Mouse (Mus musculus) CH12.LX (cell line): Measurements from ENCODE around the gene Mpp5. TPM values are rescaled to one million over a fixed set of nuclear protein-coding genes. Genes with fewer than 3 reads are reported as not detected.
A peak's percentile ranks its signal among the peaks of the same experiment; 100 is the strongest.

Experiments used
- DNase-seq: peaks from one replicate; pipeline ENCODE4 v3.0.0-alpha.2; 2013; ENCODE audit errors: extremely low read depth
- H3K27ac ChIP-seq: 2 replicates; pipeline ENCODE4 v1.5.1; 2012; ENCODE audit warnings: low read depth, mild to moderate bottlenecking, control low read depth, moderate library complexity; ENCODE audit not compliant: insufficient read depth
- H3K27me3 ChIP-seq: replicated peaks from 2 replicates; pipeline ENCODE3; 2012; ENCODE audit warnings: inconsistent platforms
- H3K36me3 ChIP-seq, 2 experiments: replicated peaks in 1 of 2; 2 replicates each; pipeline versions ENCODE3 to v1.6.1; 2012; ENCODE audit warnings: inconsistent platforms in 1 of 2, low read length in 1 of 2, mild to moderate bottlenecking in 1 of 2, mixed read lengths in 1 of 2, moderate library complexity in 1 of 2; ENCODE audit not compliant: control insufficient read depth in 1 of 2, insufficient read depth in 1 of 2
- H3K4me1 ChIP-seq, 2 experiments: 2 replicates each; pipeline ENCODE4 v1.6.1; 2012; ENCODE audit warnings: inconsistent platforms in 1 of 2, moderate library complexity in 1 of 2; ENCODE audit not compliant: insufficient read depth in 2 of 2, control insufficient read depth in 1 of 2
- H3K4me2 ChIP-seq: 2 replicates; pipeline ENCODE4 v1.6.1; 2012; ENCODE audit warnings: low read depth, mild to moderate bottlenecking, control low read depth; ENCODE audit not compliant: poor library complexity, insufficient read depth, severe bottlenecking
- H3K4me3 ChIP-seq, 3 experiments: fragments of 150-350 bp in 1 of 3; sonication (generic) in 1 of 3; replicated peaks in 1 of 3; 2 replicates each; pipeline versions ENCODE3 to v1.5.1; 2011 to 2012; ENCODE audit warnings: low read depth in 2 of 3, low read length in 2 of 3, mild to moderate bottlenecking in 2 of 3, moderate library complexity in 2 of 3, control low read depth in 1 of 3, improper control_type of control experiment in 1 of 3, inconsistent platforms in 1 of 3, mixed read lengths in 1 of 3; ENCODE audit not compliant: poor library complexity in 1 of 3
- H3K79me2 ChIP-seq: replicated peaks from 2 replicates; pipeline ENCODE4 v1.6.1; 2012; ENCODE audit warnings: mild to moderate bottlenecking, moderate library complexity; ENCODE audit not compliant: control insufficient read depth, poor library complexity, insufficient read depth, severe bottlenecking; ENCODE audit errors: extremely low read depth
- H3K9ac ChIP-seq: 2 replicates; pipeline ENCODE4 v1.6.1; 2012; ENCODE audit warnings: low read depth, mild to moderate bottlenecking, control low read depth, moderate library complexity; ENCODE audit not compliant: insufficient read depth
- H3K9me3 ChIP-seq: replicated peaks from 2 replicates; pipeline ENCODE3; 2012; ENCODE audit warnings: low read length, inconsistent platforms, mixed read lengths
- BHLHE40 ChIP-seq: IDR thresholded peaks from 2 replicates; pipeline ENCODE4 v1.6.1; 2011; ENCODE audit warnings: mild to moderate bottlenecking, low read depth, low read length, improper control_type of control experiment
- CHD1 ChIP-seq: IDR thresholded peaks from 2 replicates; pipeline ENCODE4 v1.6.1; 2012; ENCODE audit warnings: low read depth, low read length, improper control_type of control experiment, inconsistent platforms
- CHD2 ChIP-seq: IDR thresholded peaks from 2 replicates; pipeline ENCODE4 v1.6.1; 2011; ENCODE audit warnings: low read length, improper control_type of control experiment
- CTCF ChIP-seq, 2 experiments: IDR thresholded peaks in 1 of 2; conservative IDR thresholded peaks in 1 of 2; 2 replicates each; pipeline ENCODE4 v1.5.1; 2011 to 2012; ENCODE audit warnings: low read depth in 2 of 2, low read length in 2 of 2, improper control_type of control experiment in 1 of 2, inconsistent platforms in 1 of 2, mild to moderate bottlenecking in 1 of 2, moderate library complexity in 1 of 2
- ELF1 ChIP-seq: IDR thresholded peaks from 2 replicates; pipeline ENCODE4 v1.6.1; 2014; ENCODE audit warnings: low read depth, mild to moderate bottlenecking, inconsistent platforms, low read length, improper control_type of control experiment
- EP300 ChIP-seq: IDR thresholded peaks from 2 replicates; pipeline ENCODE4 v1.6.1; 2011; ENCODE audit warnings: low read length, improper control_type of control experiment
- ETS1 ChIP-seq: conservative IDR thresholded peaks from 2 replicates; pipeline ENCODE4 v1.6.1; 2012; ENCODE audit warnings: low read depth, mild to moderate bottlenecking, inconsistent platforms, low read length, improper control_type of control experiment, moderate library complexity
- IRF4 ChIP-seq: IDR thresholded peaks from 2 replicates; pipeline ENCODE4 v1.6.1; 2014; ENCODE audit warnings: low read depth, mild to moderate bottlenecking, inconsistent platforms, low read length, improper control_type of control experiment
- JUND ChIP-seq: conservative IDR thresholded peaks from 2 replicates; pipeline ENCODE4 v1.6.1; 2011; ENCODE audit warnings: low read depth, low read length, improper control_type of control experiment
- MAFK ChIP-seq: IDR thresholded peaks from 2 replicates; pipeline ENCODE4 v1.6.1; 2011; ENCODE audit warnings: low read length, improper control_type of control experiment; ENCODE audit not compliant: insufficient replicate concordance
- MAX ChIP-seq: IDR thresholded peaks from 2 replicates; pipeline ENCODE4 v1.6.1; 2011; ENCODE audit warnings: low read length, improper control_type of control experiment
- MAZ ChIP-seq: IDR thresholded peaks from 2 replicates; pipeline ENCODE4 v1.6.1; 2012; ENCODE audit warnings: low read depth, mild to moderate bottlenecking, inconsistent platforms, low read length, improper control_type of control experiment, moderate library complexity
- MYC ChIP-seq: IDR thresholded peaks from 2 replicates; pipeline ENCODE4 v1.6.1; 2011; ENCODE audit warnings: low read depth, mild to moderate bottlenecking, improper control_type of control experiment, low read length
- PAX5 ChIP-seq: IDR thresholded peaks from 2 replicates; pipeline ENCODE4 v1.6.1; 2012; ENCODE audit warnings: low read length, inconsistent platforms, mixed read lengths
- SMC3 ChIP-seq: IDR thresholded peaks from 2 replicates; pipeline ENCODE4 v1.6.1; 2011; ENCODE audit warnings: low read depth, low read length, improper control_type of control experiment
- TCF12 ChIP-seq: IDR thresholded peaks from 2 replicates; pipeline ENCODE4 v1.6.1; 2014; ENCODE audit warnings: low read depth, mild to moderate bottlenecking, inconsistent platforms, low read length, improper control_type of control experiment
- USF2 ChIP-seq: conservative IDR thresholded peaks from 2 replicates; pipeline ENCODE4 v1.6.1; 2011; ENCODE audit warnings: low read depth, low read length, improper control_type of control experiment
- ZC3H11A ChIP-seq: IDR thresholded peaks from 2 replicates; pipeline ENCODE4 v1.6.1; 2012; ENCODE audit warnings: low read depth, mild to moderate bottlenecking, inconsistent platforms, low read length, improper control_type of control experiment
- ZNF384 ChIP-seq: IDR thresholded peaks from 2 replicates; pipeline ENCODE4 v1.6.1; 2012; ENCODE audit warnings: low read depth, low read length, improper control_type of control experiment, inconsistent platforms
- dilution Hi-C: fragments of 300-500 bp; cut with MboI; formaldehyde crosslinking; loops from 2 replicates; pipeline ENCODE4 v1.14.3; 2020; ENCODE audit warnings: low sequenced_read_pairs; ENCODE audit not compliant: extremely low pct_unique_long_range_greater_than_20kb, extremely low pct_ligation_motif_present
- in situ Hi-C: fragments of 300-500 bp; cut with MboI; formaldehyde crosslinking; loops from 3 replicates; pipeline ENCODE4 v1.14.3; 2019; ENCODE audit warnings: low sequenced_read_pairs, low pct_ligation_motif_present, low pct_unique_long_range_greater_than_20kb, mixed read lengths
- polyA plus RNA-seq: library from polyadenylated mRNA; unstranded; fragments of >175 nt; gene quantifications from 2 replicates; pipeline ENCODE4 v1.2.1, GENCODE M21; 2012; ENCODE audit warnings: low read depth; ENCODE audit not compliant: insufficient read length
- total RNA-seq, 2 experiments: library from RNA; depleted of rRNA; stranded (reverse); fragments of 300-350 nt in 1 of 2; fragments of >200 nt in 1 of 2; gene quantifications; 2 replicates each; pipeline ENCODE4 v1.2.3; 2012 to 2014

The Mpp5 gene
- total and polyA plus RNA-seq, 3 experiments, result 9.9 to 14.2 (median 13.6) TPM

GRCm38 (mm10) chr12:78800036-78800435, 51.3 kb downstream of the Mpp5 start:
- in situ Hi-C loops, result loop anchor here (25.0 kb wide), 1 partner anchor 463 kb away; no protein-coding TSS in a partner anchor
- TF ChIP-seq BHLHE40, result peak; percentile 23; the same call in 1 of the 2 replicates
- no peak for TF ChIP-seq TCF12
- TF ChIP-seq IRF4, result peak; percentile 59
- TF ChIP-seq EP300, result peak; percentile 65
- H3K79me2 ChIP-seq, result no peaks in the 10 kb centered on the region
- peaks cover 2 to 14% of the 10 kb centered on the region in 2 experiments; a peak in 3 of 4 replicates for H3K4me1 ChIP-seq
- no peak overlapping the region for H3K4me3 ChIP-seq
- no peak overlapping the region for H3K9ac ChIP-seq
- H3K27me3 ChIP-seq, result no peaks in the 10 kb centered on the region
- DNase-seq, result peak; percentile 71
- peak overlapping the region; percentile 51 for H3K4me2 ChIP-seq
- dilution Hi-C loops, result no loop called here
- H3K27ac ChIP-seq, result no peak overlapping the region
- no peaks in the 10 kb centered on the region for H3K9me3 ChIP-seq
- peaks cover 7 to 18% of the 10 kb centered on the region in 2 experiments for H3K36me3 ChIP-seq

GRCm38 (mm10) chr12:78801836-78802235, 53.1 kb downstream of the Mpp5 start:
- no peak overlapping the region for H3K27ac ChIP-seq
- peaks cover 2 to 14% of the 10 kb centered on the region in 2 experiments; a peak in 3 of 4 replicates for H3K4me1 ChIP-seq
- H3K9me3 ChIP-seq, result no peaks in the 10 kb centered on the region
- H3K27me3 ChIP-seq, result no peaks in the 10 kb centered on the region
- no peaks in the 10 kb centered on the region for H3K79me2 ChIP-seq
- DNase-seq, result no peak
- H3K9ac ChIP-seq, result no peak overlapping the region
- dilution Hi-C loops (no loop called here), in situ Hi-C loops (loop anchor here (25.0 kb wide), 1 partner anchor 465 kb away; no protein-coding TSS in a partner anchor)
- TF ChIP-seq ZC3H11A, result no peak
- TF ChIP-seq MAZ, result no peak
- TF ChIP-seq PAX5, result no peak
- TF ChIP-seq MYC, result no peak
- no peak for TF ChIP-seq CHD1
- no peak for TF ChIP-seq USF2
- no peak for TF ChIP-seq JUND
- TF ChIP-seq ELF1, result no peak
- no peak for TF ChIP-seq EP300
- TF ChIP-seq TCF12, result no peak
- TF ChIP-seq MAFK, result no peak
- no peak for TF ChIP-seq ETS1
- no peak for TF ChIP-seq CHD2
- TF ChIP-seq MAX, result no peak
- TF ChIP-seq CTCF (conservative IDR thresholded peaks at IDR 0.05 in 1 of 2, IDR thresholded peaks at IDR 0.05 in 1 of 2; ENCODE audit: low read depth in 2 of 2, low read length in 2 of 2), result no peak
- TF ChIP-seq ZNF384, result no peak
- TF ChIP-seq SMC3, result no peak
- no peak overlapping the region for H3K4me2 ChIP-seq
- H3K36me3 ChIP-seq, result peaks cover 7 to 18% of the 10 kb centered on the region in 2 experiments
- no peak overlapping the region for H3K4me3 ChIP-seq
